Comparison of ENCODE assay signal across 34 mouse cellular contexts in the genomic region with DNA sequence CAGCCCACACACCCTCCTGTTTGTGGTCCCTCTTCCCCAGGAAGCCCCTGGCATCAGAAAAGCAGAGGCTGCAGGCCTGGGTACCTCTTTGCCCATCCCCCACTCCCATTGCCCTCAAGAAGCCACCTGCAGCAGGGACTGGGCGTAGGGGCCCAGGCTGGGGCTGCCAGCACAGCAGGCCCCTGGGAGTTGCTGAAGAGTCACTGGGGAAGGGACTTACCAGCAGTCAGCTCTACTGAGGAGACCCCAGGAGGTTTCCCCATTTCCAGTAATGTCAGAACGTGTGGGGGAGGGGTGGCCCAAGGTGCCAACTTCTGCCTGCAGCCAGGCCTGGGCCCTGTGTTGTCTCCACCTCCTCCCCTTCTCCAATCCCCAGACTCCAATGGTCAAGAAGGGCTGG. TPM values are rescaled to one million over a fixed set of nuclear protein-coding genes. Genes with fewer than 3 reads are reported as not detected.
DNase-seq lines count a peak whose midpoint lies in the region; ATAC-seq and TF ChIP-seq lines count a peak whose summit lies in the region.
"Had no signal": no experiment of that assay in that cellular context is flagged by ENCODE, and none has a peak within 500 bp of the region (broad histone marks: within the 10 kb centered on the region; RNA-seq: fewer than 3 reads in every experiment).

No protein-coding gene starts in this region.

- 74% methylated on average over 2 of the region's 2 CpGs for WGBS in forebrain, embryonic 10.5 days
- WGBS in forebrain, embryonic 14.5 days, result 71% methylated on average over 2 of the region's 2 CpGs

- TF ChIP-seq EP300 in CH12.LX (IDR thresholded peaks at IDR 0.05; ENCODE audit: low read length), result peak; percentile 60; the same call in 1 of the 2 replicates

- no peak for TF ChIP-seq POLR2A in CH12.LX (IDR thresholded peaks at IDR 0.05; ENCODE audit: low read depth, low read length)

- no peak overlapping the region for H3K4me2 ChIP-seq in forebrain, embryonic 14.5 days (ENCODE audit: low read length)
- 0 out of 2 replicates have a peak overlapping the region, but pooled peaks have one; percentile 11 for H3K4me2 ChIP-seq in CH12.LX (ENCODE audit: insufficient read depth, low read depth, poor library complexity, severe bottlenecking)
- H3K4me2 ChIP-seq: embryonic facial prominence, embryonic 12.5 days; forebrain, embryonic 13.5 days; hindbrain, embryonic 15.5 days; lung, embryonic 14.5 days had no signal

- no peaks in the 10 kb centered on the region for H3K79me2 ChIP-seq in CH12.LX (replicated peaks; ENCODE audit: control insufficient read depth, extremely low read depth, insufficient read depth, poor library complexity, severe bottlenecking)

- ATAC-seq in forebrain, embryonic 14.5 days, result no peak
- 0 out of 2 replicates have a peak, but pooled peaks have one; percentile 6 for ATAC-seq in neutrophil, adult 5-6 weeks (ENCODE audit: extremely low read depth, insufficient number of reproducible peaks, low FRiP score, poor library complexity, severe bottlenecking)
- ATAC-seq: forebrain, embryonic 13.5 days had no signal

- dilution Hi-C loops in CH12.LX (cut with MboI; ENCODE audit: extremely low pct_ligation_motif_present, extremely low pct_unique_long_range_greater_than_20kb, low sequenced_read_pairs), result no loop called here

- TF ChIP-seq RAD21 in CH12.LX (IDR thresholded peaks at IDR 0.05; ENCODE audit: low read depth, low read length), result no peak

- in situ Hi-C loops in CH12.LX (cut with MboI; ENCODE audit: low pct_ligation_motif_present, low pct_unique_long_range_greater_than_20kb, low sequenced_read_pairs), result no loop called here

- no peak overlapping the region for H3K9ac ChIP-seq in forebrain, embryonic 14.5 days (ENCODE audit: low read length)
- H3K9ac ChIP-seq in CH12.LX (ENCODE audit: insufficient read depth, low read depth), result no peak overlapping the region
- H3K9ac ChIP-seq: embryonic facial prominence, embryonic 12.5 days; forebrain, embryonic 13.5 days; hindbrain, embryonic 15.5 days; lung, embryonic 14.5 days had no signal

- 0 out of 2 replicates have a peak overlapping the region, but pooled peaks have one; percentile 26 for H3K27ac ChIP-seq in forebrain, embryonic 10.5 days
- H3K27ac ChIP-seq in forebrain, embryonic 14.5 days (ENCODE audit: low read depth, low read length), result no peak overlapping the region
- H3K27ac ChIP-seq in CH12.LX (ENCODE audit: insufficient read depth, low read depth), result no peak overlapping the region
- H3K27ac ChIP-seq: embryonic facial prominence, embryonic 12.5 days; forebrain, embryonic 13.5 days; gastrocnemius, adult 2 months; heart, embryonic 10.5 days; hindbrain, embryonic 15.5 days; layer of hippocampus, adult 2 months had no signal

- H3K4me1 ChIP-seq in forebrain, embryonic 10.5 days, result peaks cover 4% of the 10 kb centered on the region
- no peaks in the 10 kb centered on the region for H3K4me1 ChIP-seq in forebrain, embryonic 14.5 days (ENCODE audit: control insufficient read depth, insufficient read depth, low read length)
- H3K4me1 ChIP-seq in CH12.LX (ENCODE audit: control insufficient read depth in 1 of 2, insufficient read depth in 2 of 2), result peaks cover 16 to 31% of the 10 kb centered on the region in 2 experiments
- H3K4me1 ChIP-seq: embryonic facial prominence, embryonic 12.5 days; forebrain, embryonic 13.5 days; hindbrain, embryonic 15.5 days had no signal

- H3K27me3 ChIP-seq in forebrain, embryonic 10.5 days (ENCODE audit: poor library complexity, severe bottlenecking), result no peaks in the 10 kb centered on the region
- no peaks in the 10 kb centered on the region for H3K27me3 ChIP-seq in forebrain, embryonic 14.5 days (replicated peaks; ENCODE audit: control insufficient read depth, insufficient read depth, low read length)
- H3K27me3 ChIP-seq in CH12.LX (replicated peaks), result peaks cover 29% of the 10 kb centered on the region
- H3K27me3 ChIP-seq: embryonic facial prominence, embryonic 12.5 days; forebrain, embryonic 13.5 days; hindbrain, embryonic 15.5 days had no signal

- no peak for TF ChIP-seq CTCF in CH12.LX (conservative IDR thresholded peaks at IDR 0.05 in 1 of 2, IDR thresholded peaks at IDR 0.05 in 1 of 2; ENCODE audit: low read depth in 2 of 2, low read length in 2 of 2)

- no peak for DNase-seq in forebrain, embryonic 10.5 days (ENCODE audit: extremely low spot score, low spot score)
- no peak for DNase-seq in forebrain, embryonic 14.5 days (ENCODE audit: low spot score)
- DNase-seq in CH12.LX (ENCODE audit: extremely low read depth), result peak; percentile 63
- DNase-seq in thymus, postnatal 14 days, result peak; percentile 90
- DNase-seq in left cerebral cortex, postnatal 10 days (ENCODE audit: extremely low spot score in 1 of 2, low spot score in 2 of 2), result no peak
- no peak for DNase-seq in ovary, adult 18-20 months (ENCODE audit: low spot score)
- no peak for DNase-seq in right cerebral cortex, postnatal 25 days
- DNase-seq: adrenal gland, postnatal 36 days; cerebellum, adult 9-11 months; gastrocnemius, adult 2 months; kidney, adult 2 months; kidney, postnatal 14 days; lung, embryonic 14.5 days; lung, postnatal 36 days; midbrain, embryonic 14.5 days; retina, postnatal 1 day had no signal

- H3K9me3 ChIP-seq in forebrain, embryonic 10.5 days, result 0 out of 2 replicates have a peak, but pooled peaks cover 4% of the 10 kb centered on the region
- H3K9me3 ChIP-seq in forebrain, embryonic 14.5 days (replicated peaks; ENCODE audit: control insufficient read depth, low read length), result no peaks in the 10 kb centered on the region
- peaks cover 10% of the 10 kb centered on the region for H3K9me3 ChIP-seq in CH12.LX (replicated peaks; ENCODE audit: low read length)
- H3K9me3 ChIP-seq: embryonic facial prominence, embryonic 12.5 days; forebrain, embryonic 13.5 days; hindbrain, embryonic 15.5 days had no signal

- no peak overlapping the region for H3K4me3 ChIP-seq in forebrain, embryonic 10.5 days
- H3K4me3 ChIP-seq in forebrain, embryonic 14.5 days (ENCODE audit: low read depth, low read length), result no peak overlapping the region
- H3K4me3 ChIP-seq in CH12.LX (replicated peaks in 1 of 3; ENCODE audit: low read depth in 2 of 3, low read length in 2 of 3, poor library complexity in 1 of 3), result no peak overlapping the region
- H3K4me3 ChIP-seq: embryonic facial prominence, embryonic 12.5 days; erythroblast, embryonic 14.5 days; forebrain, embryonic 13.5 days; gastrocnemius, adult 2 months; heart, embryonic 10.5 days; hindbrain, embryonic 15.5 days; layer of hippocampus, adult 2 months had no signal

- intact Hi-C loops in left cerebral cortex, postnatal 10 days (cut with DNase I), result no loop called here

- no peaks in the 10 kb centered on the region for H3K36me3 ChIP-seq in forebrain, embryonic 10.5 days (replicated peaks)
- H3K36me3 ChIP-seq in forebrain, embryonic 14.5 days (ENCODE audit: control insufficient read depth, insufficient read depth, low read length), result no peaks in the 10 kb centered on the region
- H3K36me3 ChIP-seq in CH12.LX (replicated peaks in 1 of 2; ENCODE audit: control insufficient read depth in 1 of 2, insufficient read depth in 1 of 2, low read length in 1 of 2), result no peaks in the 10 kb centered on the region
- H3K36me3 ChIP-seq: embryonic facial prominence, embryonic 12.5 days; heart, embryonic 10.5 days; hindbrain, embryonic 15.5 days had no signal

TF ChIP-seq in CH12.LX, 34 proteins besides CTCF, POLR2A, EP300 and RAD21 (continues in another document):
- TF ChIP-seq CHD1 (IDR thresholded peaks at IDR 0.05; ENCODE audit: low read depth, low read length) (no peak), ZC3H11A (IDR thresholded peaks at IDR 0.05; ENCODE audit: low read depth, low read length) (no peak), JUND (conservative IDR thresholded peaks at IDR 0.05; ENCODE audit: low read depth, low read length) (no peak), ELF1 (IDR thresholded peaks at IDR 0.05; ENCODE audit: low read depth, low read length) (no peak), BHLHE40 (IDR thresholded peaks at IDR 0.05; ENCODE audit: low read depth, low read length) (peak; percentile 49; the same call in 1 of the 2 replicates), ETS1 (conservative IDR thresholded peaks at IDR 0.05; ENCODE audit: low read depth, low read length) (peak; percentile 73), HCFC1 (IDR thresholded peaks at IDR 0.05; ENCODE audit: low read depth, low read length) (no peak), NRF1 (IDR thresholded peaks at IDR 0.05; ENCODE audit: low read depth, low read length) (no peak), KAT2A (IDR thresholded peaks at IDR 0.05; ENCODE audit: insufficient replicate concordance, low read length) (peak; percentile 64; the same call in 1 of the 2 replicates), POLR2AphosphoS2 (IDR thresholded peaks at IDR 0.05; ENCODE audit: low read depth, low read length) (no peak), JUN (IDR thresholded peaks at IDR 0.05; ENCODE audit: insufficient read depth, low read depth, low read length) (no peak), UBTF (IDR thresholded peaks at IDR 0.05; ENCODE audit: low read depth, low read length) (no peak), MAZ (IDR thresholded peaks at IDR 0.05; ENCODE audit: low read depth, low read length) (no peak)

RNA-seq across cellular contexts. Expression of a gene that starts 29.0 kb away (rescaled TPM):
- polyA plus RNA-seq in forebrain, embryonic 10.5 days (2016; fragmentation: Nextera tagmentation; extraction: Ambion mirVana), result 4.4 and 6.4 TPM in 2 replicates
- 3.3 and 3.4 TPM in 2 replicates for polyA plus RNA-seq in forebrain, embryonic 14.5 days (2014; fragmentation: Nextera tagmentation; extraction: Ambion mirVana)
- total RNA-seq in CH12.LX (2012; rRNA removed) (not detected in 2 replicates), CH12.LX (2014; rRNA removed) (not detected in 2 replicates)
- not detected in 2 replicates for polyA plus RNA-seq in CH12.LX (2012; ENCODE audit: insufficient read length, low read depth)
- 3.6 and 6.8 TPM in 2 replicates for total RNA-seq in neutrophil, adult 5-6 weeks (2017)
- total RNA-seq in left cerebral cortex, postnatal 10 days (2021), result 1 to 10 TPM; 3.1 to 4.0 TPM

RNA-seq across cellular contexts. Expression of a gene that starts 41.7 kb away (rescaled TPM):
- not detected in 2 replicates for polyA plus RNA-seq in forebrain, embryonic 10.5 days (2016; fragmentation: Nextera tagmentation; extraction: Ambion mirVana)
- not detected in 2 replicates for polyA plus RNA-seq in forebrain, embryonic 14.5 days (2014; fragmentation: Nextera tagmentation; extraction: Ambion mirVana)
- not detected in 2 replicates for total RNA-seq in CH12.LX (2012; rRNA removed)
- total RNA-seq in CH12.LX (2014; rRNA removed), result not detected in 2 replicates
- not detected in 2 replicates for polyA plus RNA-seq in CH12.LX (2012; ENCODE audit: insufficient read length, low read depth)
- total RNA-seq in neutrophil, adult 5-6 weeks (2017), result not detected in 2 replicates
- total RNA-seq in left cerebral cortex, postnatal 10 days (2021), result under 1 TPM in 1 of 2 experiments, not detected in 1; 0.36 TPM
- total RNA-seq: adrenal gland, postnatal 36 days; common myeloid progenitor, adult 5-6 weeks; gastrocnemius, adult 2 months; heart, postnatal 25 days; layer of hippocampus, adult 2 months; layer of hippocampus, postnatal 25 days; liver, adult 2 months; megakaryocyte-erythroid progenitor cell, adult 5-6 weeks had no signal
- polyA plus RNA-seq: embryonic facial prominence, embryonic 12.5 days; erythroblast, embryonic 14.5 days; forebrain, embryonic 13.5 days; frontal cortex, adult 2 months; gonadal fat pad, adult 2 months; heart, embryonic 10.5 days; hindbrain, embryonic 15.5 days; intestine, embryonic 14.5 days; limb, embryonic 11.5 days; liver, adult 2 months; lung, embryonic 14.5 days; midbrain, embryonic 14.5 days; neural tube, embryonic 11.5 days; stomach, embryonic 14.5 days had no signal

RNA-seq across cellular contexts. Expression of a gene that starts 53.2 kb away (rescaled TPM):
- polyA plus RNA-seq in forebrain, embryonic 10.5 days (2016; fragmentation: Nextera tagmentation; extraction: Ambion mirVana), result 412 and 424 TPM in 2 replicates
- 106 and 145 TPM in 2 replicates for polyA plus RNA-seq in forebrain, embryonic 14.5 days (2014; fragmentation: Nextera tagmentation; extraction: Ambion mirVana)
- total RNA-seq in CH12.LX (2012; rRNA removed) (193 and 237 TPM in 2 replicates), CH12.LX (2014; rRNA removed) (242 and 270 TPM in 2 replicates)
- polyA plus RNA-seq in CH12.LX (2012; ENCODE audit: insufficient read length, low read depth), result 286 and 289 TPM in 2 replicates
- 0.47 and 0.49 TPM in 2 replicates for total RNA-seq in neutrophil, adult 5-6 weeks (2017)
- 1 to 10 TPM; 3.7 to 4.6 TPM for total RNA-seq in left cerebral cortex, postnatal 10 days (2021)
- total RNA-seq: gastrocnemius, adult 2 months had no signal

Comparison
In these comparisons a context has a peak if more than half of its experiments do, and no peak if none do; other contexts are left out.
1. DNase-seq: peak in CH12.LX (single experiment) and thymus, postnatal 14 days (single experiment); none in forebrain, embryonic 10.5 days (single experiment), forebrain, embryonic 14.5 days (single experiment), left cerebral cortex, postnatal 10 days (0 of 2), ovary, adult 18-20 months (single experiment) and right cerebral cortex, postnatal 25 days (single experiment).
2. RNA of a gene that starts 53.2 kb away (total RNA-seq): 193 to 270 TPM in CH12.LX; 3.7 to 4.6 TPM in left cerebral cortex, postnatal 10 days and 0.47 to 0.49 TPM in neutrophil, adult 5-6 weeks; every median in the first group is over 10 times any median in the second.